Mouse (Mus musculus): ENCODE results near the gene Gm13287. TPM values are rescaled to one million over a fixed set of nuclear protein-coding genes. Genes with fewer than 3 reads are reported as not detected.
"Not testable (repeated sequence)": the region's sequence is repeated elsewhere in the genome, so short reads cannot be mapped to it uniquely, and the experiment has no call there.

Gm13287 gene
- polyA plus RNA-seq, 1 experiment from 2014 or later = not detected

- not testable (repeated sequence) for H3K4me1 ChIP-seq (replicated peaks; ENCODE audit: control insufficient read depth, insufficient read depth, low read length); H3K27me3 ChIP-seq (replicated peaks; ENCODE audit: control insufficient read depth, insufficient read depth, low read length); H3K9ac ChIP-seq (replicated peaks; ENCODE audit: low read depth, low read length); ATAC-seq; H3K27ac ChIP-seq (ENCODE audit: low read length); H3K9me3 ChIP-seq (ENCODE audit: control insufficient read depth, low read length); H3K36me3 ChIP-seq (ENCODE audit: control insufficient read depth, insufficient read depth)
- Histone ChIP-seq H3K4me2 (ENCODE audit: low read length) (peak overlapping the region; percentile 61), H3K4me3 (replicated peaks; ENCODE audit: low read length) (peak overlapping the region; percentile 40)
- WGBS = 3% methylated on average over 19 of the region's 42 CpGs
These were observed 39.6 kb upstream of the Gm13287 start for GRCm38 (mm10) chr4:88763384-88764018.

- not testable (repeated sequence) for H3K4me2 ChIP-seq (ENCODE audit: low read length); ATAC-seq; H3K4me1 ChIP-seq (replicated peaks; ENCODE audit: control insufficient read depth, insufficient read depth, low read length); H3K4me3 ChIP-seq (replicated peaks; ENCODE audit: low read length); H3K9ac ChIP-seq (replicated peaks; ENCODE audit: low read depth, low read length); H3K27ac ChIP-seq (ENCODE audit: low read length); H3K36me3 ChIP-seq (ENCODE audit: control insufficient read depth, insufficient read depth); H3K9me3 ChIP-seq (ENCODE audit: control insufficient read depth, low read length); H3K27me3 ChIP-seq (replicated peaks; ENCODE audit: control insufficient read depth, insufficient read depth, low read length)
- WGBS = no CpG with 5 or more reads among the region's 32 CpGs
These were observed 29.5 kb upstream of the Gm13287 start, which contains the start of gene Gm13290 for GRCm38 (mm10) chr4:88773534-88773933. Gene Gm13290 (plus strand): TSS chr4:88773834.

GRCm38 (mm10) chr4:88776622-88777021 is 26.4 kb upstream of the Gm13287 start, which contains the start of gene Gm13289:
Gene Gm13289 (plus strand): TSS chr4:88776922.
- ATAC-seq; H3K9me3 ChIP-seq (ENCODE audit: control insufficient read depth, low read length); H3K4me3 ChIP-seq (replicated peaks; ENCODE audit: low read length); H3K9ac ChIP-seq (replicated peaks; ENCODE audit: low read depth, low read length); H3K4me1 ChIP-seq (replicated peaks; ENCODE audit: control insufficient read depth, insufficient read depth, low read length); H3K36me3 ChIP-seq (ENCODE audit: control insufficient read depth, insufficient read depth); H3K4me2 ChIP-seq (ENCODE audit: low read length); H3K27ac ChIP-seq (ENCODE audit: low read length); H3K27me3 ChIP-seq (replicated peaks; ENCODE audit: control insufficient read depth, insufficient read depth, low read length): not testable (repeated sequence)
- no CpG with 5 or more reads among the region's 29 CpGs for WGBS

GRCm38 (mm10) chr4:88779550-88779949 is 23.5 kb upstream of the Gm13287 start, which contains the start of gene Gm13272:
Gene Gm13272 (plus strand): TSS chr4:88779850.
- H3K4me3 ChIP-seq (replicated peaks; ENCODE audit: low read length); H3K27ac ChIP-seq (ENCODE audit: low read length); H3K36me3 ChIP-seq (ENCODE audit: control insufficient read depth, insufficient read depth); H3K27me3 ChIP-seq (replicated peaks; ENCODE audit: control insufficient read depth, insufficient read depth, low read length); H3K9me3 ChIP-seq (ENCODE audit: control insufficient read depth, low read length); H3K9ac ChIP-seq (replicated peaks; ENCODE audit: low read depth, low read length); H3K4me1 ChIP-seq (replicated peaks; ENCODE audit: control insufficient read depth, insufficient read depth, low read length); H3K4me2 ChIP-seq (ENCODE audit: low read length); ATAC-seq: not testable (repeated sequence)
- no CpG with 5 or more reads among the region's 29 CpGs for WGBS

GRCm38 (mm10) chr4:88780320-88780719 is 22.7 kb upstream of the Gm13287 start:
- H3K27me3 ChIP-seq (replicated peaks; ENCODE audit: control insufficient read depth, insufficient read depth, low read length); H3K9ac ChIP-seq (replicated peaks; ENCODE audit: low read depth, low read length); H3K36me3 ChIP-seq (ENCODE audit: control insufficient read depth, insufficient read depth); H3K4me3 ChIP-seq (replicated peaks; ENCODE audit: low read length); H3K4me2 ChIP-seq (ENCODE audit: low read length); H3K9me3 ChIP-seq (ENCODE audit: control insufficient read depth, low read length); H3K4me1 ChIP-seq (replicated peaks; ENCODE audit: control insufficient read depth, insufficient read depth, low read length); ATAC-seq; H3K27ac ChIP-seq (ENCODE audit: low read length): not testable (repeated sequence)
- WGBS = 52% methylated on average over 14 of the region's 18 CpGs

- not testable (repeated sequence) for H3K9me3 ChIP-seq (ENCODE audit: control insufficient read depth, low read length); H3K4me3 ChIP-seq (replicated peaks; ENCODE audit: low read length); H3K4me1 ChIP-seq (replicated peaks; ENCODE audit: control insufficient read depth, insufficient read depth, low read length); H3K27me3 ChIP-seq (replicated peaks; ENCODE audit: control insufficient read depth, insufficient read depth, low read length); ATAC-seq; H3K9ac ChIP-seq (replicated peaks; ENCODE audit: low read depth, low read length); H3K36me3 ChIP-seq (ENCODE audit: control insufficient read depth, insufficient read depth); H3K27ac ChIP-seq (ENCODE audit: low read length)
- peak within 1 kb of the TSS; percentile 39; the same call in 1 of the 2 replicates for H3K4me2 ChIP-seq (ENCODE audit: low read length)
- WGBS = 36% methylated on average over 3 of the region's 7 CpGs
These were observed 21.2 kb upstream of the Gm13287 start, which contains the start of gene Ifnz for GRCm38 (mm10) chr4:88781831-88782230. Gene Ifnz (plus strand): TSS chr4:88782131.

GRCm38 (mm10) chr4:88782335-88782734 is 20.7 kb upstream of the Gm13287 start:
- WGBS = 2% methylated on average over 9 of the region's 31 CpGs
- H3K9ac ChIP-seq (replicated peaks; ENCODE audit: low read depth, low read length); H3K27me3 ChIP-seq (replicated peaks; ENCODE audit: control insufficient read depth, insufficient read depth, low read length); H3K36me3 ChIP-seq (ENCODE audit: control insufficient read depth, insufficient read depth); H3K4me1 ChIP-seq (replicated peaks; ENCODE audit: control insufficient read depth, insufficient read depth, low read length); ATAC-seq; H3K9me3 ChIP-seq (ENCODE audit: control insufficient read depth, low read length); H3K27ac ChIP-seq (ENCODE audit: low read length); H3K4me3 ChIP-seq (replicated peaks; ENCODE audit: low read length): not testable (repeated sequence)
- H3K4me2 ChIP-seq (ENCODE audit: low read length) = peak overlapping the region; percentile 39; the same call in 1 of the 2 replicates

- not testable (repeated sequence) for H3K4me1 ChIP-seq (replicated peaks; ENCODE audit: control insufficient read depth, insufficient read depth, low read length); H3K4me2 ChIP-seq (ENCODE audit: low read length); H3K9ac ChIP-seq (replicated peaks; ENCODE audit: low read depth, low read length); H3K27ac ChIP-seq (ENCODE audit: low read length); H3K36me3 ChIP-seq (ENCODE audit: control insufficient read depth, insufficient read depth); H3K27me3 ChIP-seq (replicated peaks; ENCODE audit: control insufficient read depth, insufficient read depth, low read length); H3K4me3 ChIP-seq (replicated peaks; ENCODE audit: low read length); H3K9me3 ChIP-seq (ENCODE audit: control insufficient read depth, low read length); ATAC-seq
- WGBS = no CpG with 5 or more reads among the region's 27 CpGs
These were observed 17.6 kb upstream of the Gm13287 start, which contains the start of gene Gm13276 for GRCm38 (mm10) chr4:88785409-88785808. Gene Gm13276 (plus strand): TSS chr4:88785709.

GRCm38 (mm10) chr4:88788402-88788801 is 14.7 kb upstream of the Gm13287 start, which contains the start of gene Gm13277:
Gene Gm13277 (plus strand): TSS chr4:88788632.
- H3K9me3 ChIP-seq (ENCODE audit: control insufficient read depth, low read length); H3K4me2 ChIP-seq (ENCODE audit: low read length); H3K27me3 ChIP-seq (replicated peaks; ENCODE audit: control insufficient read depth, insufficient read depth, low read length); H3K4me1 ChIP-seq (replicated peaks; ENCODE audit: control insufficient read depth, insufficient read depth, low read length); ATAC-seq; H3K27ac ChIP-seq (ENCODE audit: low read length); H3K4me3 ChIP-seq (replicated peaks; ENCODE audit: low read length); H3K36me3 ChIP-seq (ENCODE audit: control insufficient read depth, insufficient read depth); H3K9ac ChIP-seq (replicated peaks; ENCODE audit: low read depth, low read length): not testable (repeated sequence)
- 0% methylated on average over 1 of the region's 28 CpGs for WGBS

All from forebrain, embryonic 16.5 days (tissue).